Mouse (Mus musculus): ENCODE data around the gene Lrfn2. TPM values are rescaled to one million over a fixed set of nuclear protein-coding genes. Genes with fewer than 3 reads are reported as not detected.

Gene Lrfn2
- polyA plus RNA-seq, 1 experiment from 2014 or later = 0.04 TPM

DNA sequence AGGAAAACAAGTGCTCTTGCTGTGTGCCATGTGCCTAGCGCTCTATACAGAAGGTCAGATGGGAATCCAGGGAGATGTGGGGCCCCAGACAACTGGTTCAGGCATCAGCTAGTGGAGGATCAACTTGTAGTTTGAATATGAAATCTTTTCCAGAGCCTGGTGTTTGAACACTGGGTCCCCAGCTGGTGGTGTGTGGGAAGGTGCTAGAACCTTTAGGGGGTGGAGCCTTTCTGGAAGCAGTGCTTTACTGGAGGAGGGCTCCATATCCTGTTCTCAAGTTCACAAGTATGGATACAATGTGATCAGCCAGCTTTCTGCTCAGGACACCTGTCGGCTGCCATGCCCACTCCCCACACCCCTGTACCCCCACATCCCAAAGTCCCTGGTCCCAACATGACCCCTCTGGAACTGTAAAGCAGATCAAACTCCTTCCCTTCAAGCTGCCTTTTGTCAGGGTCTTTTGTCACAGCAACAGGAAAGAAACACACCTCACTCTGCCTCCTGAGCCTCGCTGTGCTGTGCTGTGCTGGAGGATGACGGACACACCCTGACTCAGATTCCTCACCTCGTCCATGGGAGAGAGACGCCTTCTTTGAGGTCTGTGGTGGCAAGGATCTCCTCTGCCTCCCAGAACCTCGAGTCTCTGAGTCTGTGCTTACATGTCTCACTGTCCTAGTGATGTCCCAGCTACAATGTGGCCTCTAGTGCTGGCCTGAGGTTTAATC, 81.9 kb downstream of the Lrfn2 start:
- Histone ChIP-seq H3K4me3 (ENCODE audit: low read depth, low read length) (no peak overlapping the region), H3K4me2 (replicated peaks; ENCODE audit: low read depth, low read length) (no peak overlapping the region), H3K9ac (replicated peaks; ENCODE audit: low read depth) (no peak overlapping the region), H3K4me1 (ENCODE audit: insufficient read depth, low read depth, low read length) (no peaks in the 10 kb centered on the region), H3K36me3 (ENCODE audit: insufficient read depth, low read length) (no peaks in the 10 kb centered on the region), H3K9me3 (ENCODE audit: low read length) (no peaks in the 10 kb centered on the region), H3K27ac (ENCODE audit: low read length) (no peak overlapping the region), H3K27me3 (replicated peaks; ENCODE audit: insufficient read depth, low read length) (no peaks in the 10 kb centered on the region)
- ATAC-seq (no peak), DNase-seq (ENCODE audit: low spot score) (no peak)
- TF ChIP-seq EP300 (IDR thresholded peaks at IDR 0.05) (no peak), CTCF (IDR thresholded peaks at IDR 0.05) (no peak)
- WGBS = 65% methylated on average over 7 of the region's 7 CpGs

DNA sequence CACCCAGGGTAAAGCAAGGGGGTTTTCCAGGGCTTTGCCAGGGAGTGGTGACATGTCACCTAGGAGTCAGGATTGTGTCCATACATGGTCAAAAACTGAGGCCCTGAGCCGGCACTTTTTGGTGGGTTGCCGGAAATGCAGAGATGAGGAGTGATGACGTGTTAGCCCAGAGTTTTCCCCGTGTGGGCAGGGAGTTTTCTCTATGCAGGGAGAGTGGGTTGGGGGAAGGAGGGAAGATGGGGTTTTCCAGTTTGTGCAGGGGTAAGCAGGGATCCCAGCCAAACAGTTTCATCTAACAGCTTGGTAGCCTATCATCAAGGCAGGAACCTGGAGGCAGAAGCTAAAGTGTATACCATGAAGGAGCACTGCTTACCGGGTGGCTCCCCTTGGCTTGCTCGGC, 83.2 kb downstream of the Lrfn2 start:
- DNase-seq (ENCODE audit: low spot score) = no peak
- no peaks in the 10 kb centered on the region for H3K36me3 ChIP-seq (ENCODE audit: insufficient read depth, low read length)
- no peak overlapping the region for H3K27ac ChIP-seq (ENCODE audit: low read length)
- H3K9ac ChIP-seq (replicated peaks; ENCODE audit: low read depth) = no peak overlapping the region
- H3K9me3 ChIP-seq (ENCODE audit: low read length) = no peaks in the 10 kb centered on the region
- H3K4me2 ChIP-seq (replicated peaks; ENCODE audit: low read depth, low read length) = no peak overlapping the region
- ATAC-seq = no peak
- no peak overlapping the region for H3K4me3 ChIP-seq (ENCODE audit: low read depth, low read length)
- no peaks in the 10 kb centered on the region for H3K27me3 ChIP-seq (replicated peaks; ENCODE audit: insufficient read depth, low read length)
- H3K4me1 ChIP-seq (ENCODE audit: insufficient read depth, low read depth, low read length) = no peaks in the 10 kb centered on the region
- TF ChIP-seq EP300 (IDR thresholded peaks at IDR 0.05) = no peak
- TF ChIP-seq CTCF (IDR thresholded peaks at IDR 0.05) = no peak
- WGBS = 79% methylated on average over 6 of the region's 6 CpGs

GRCm38 (mm10) chr17:49016229-49016628, 84.0 kb downstream of the Lrfn2 start:
- Histone ChIP-seq H3K4me3 (ENCODE audit: low read depth, low read length) (no peak overlapping the region), H3K9ac (replicated peaks; ENCODE audit: low read depth) (no peak overlapping the region), H3K27me3 (replicated peaks; ENCODE audit: insufficient read depth, low read length) (no peaks in the 10 kb centered on the region), H3K27ac (ENCODE audit: low read length) (no peak overlapping the region), H3K9me3 (ENCODE audit: low read length) (no peaks in the 10 kb centered on the region), H3K36me3 (ENCODE audit: insufficient read depth, low read length) (no peaks in the 10 kb centered on the region), H3K4me2 (replicated peaks; ENCODE audit: low read depth, low read length) (no peak overlapping the region), H3K4me1 (ENCODE audit: insufficient read depth, low read depth, low read length) (no peaks in the 10 kb centered on the region)
- DNase-seq (ENCODE audit: low spot score) (no peak), ATAC-seq (no peak)
- WGBS = 88% methylated on average over 6 of the region's 6 CpGs
- TF ChIP-seq EP300 (IDR thresholded peaks at IDR 0.05) = no peak
- TF ChIP-seq CTCF (IDR thresholded peaks at IDR 0.05) = no peak

GRCm38 (mm10) chr17:49017438-49018415, 85.5 kb downstream of the Lrfn2 start:
- DNase-seq (ENCODE audit: low spot score) = no peak
- Histone ChIP-seq H3K4me1 (ENCODE audit: insufficient read depth, low read depth, low read length) (no peaks in the 10 kb centered on the region), H3K9ac (replicated peaks; ENCODE audit: low read depth) (no peak overlapping the region), H3K36me3 (ENCODE audit: insufficient read depth, low read length) (no peaks in the 10 kb centered on the region), H3K9me3 (ENCODE audit: low read length) (no peaks in the 10 kb centered on the region), H3K27ac (ENCODE audit: low read length) (no peak overlapping the region), H3K4me2 (replicated peaks; ENCODE audit: low read depth, low read length) (no peak overlapping the region), H3K27me3 (replicated peaks; ENCODE audit: insufficient read depth, low read length) (no peaks in the 10 kb centered on the region), H3K4me3 (ENCODE audit: low read depth, low read length) (no peak overlapping the region)
- 47% methylated on average over 17 of the region's 17 CpGs for WGBS
- no peak for TF ChIP-seq CTCF (IDR thresholded peaks at IDR 0.05)
- no peak for TF ChIP-seq EP300 (IDR thresholded peaks at IDR 0.05)
- ATAC-seq = no peak

GRCm38 (mm10) chr17:49018774-49019488, 86.8 kb downstream of the Lrfn2 start:
- Histone ChIP-seq H3K4me2 (replicated peaks; ENCODE audit: low read depth, low read length) (no peak overlapping the region), H3K36me3 (ENCODE audit: insufficient read depth, low read length) (no peaks in the 10 kb centered on the region), H3K4me1 (ENCODE audit: insufficient read depth, low read depth, low read length) (no peaks in the 10 kb centered on the region), H3K9me3 (ENCODE audit: low read length) (no peaks in the 10 kb centered on the region), H3K4me3 (ENCODE audit: low read depth, low read length) (no peak overlapping the region), H3K9ac (replicated peaks; ENCODE audit: low read depth) (no peak overlapping the region), H3K27me3 (replicated peaks; ENCODE audit: insufficient read depth, low read length) (no peaks in the 10 kb centered on the region), H3K27ac (ENCODE audit: low read length) (no peak overlapping the region)
- WGBS = 49% methylated on average over 8 of the region's 8 CpGs
- TF ChIP-seq CTCF (IDR thresholded peaks at IDR 0.05) (no peak), EP300 (IDR thresholded peaks at IDR 0.05) (no peak)
- DNase-seq (ENCODE audit: low spot score) (no peak), ATAC-seq (no peak)
